Mouse (Mus musculus): ENCODE results near the gene Gm16223.

Gene Gm16223

DNA sequence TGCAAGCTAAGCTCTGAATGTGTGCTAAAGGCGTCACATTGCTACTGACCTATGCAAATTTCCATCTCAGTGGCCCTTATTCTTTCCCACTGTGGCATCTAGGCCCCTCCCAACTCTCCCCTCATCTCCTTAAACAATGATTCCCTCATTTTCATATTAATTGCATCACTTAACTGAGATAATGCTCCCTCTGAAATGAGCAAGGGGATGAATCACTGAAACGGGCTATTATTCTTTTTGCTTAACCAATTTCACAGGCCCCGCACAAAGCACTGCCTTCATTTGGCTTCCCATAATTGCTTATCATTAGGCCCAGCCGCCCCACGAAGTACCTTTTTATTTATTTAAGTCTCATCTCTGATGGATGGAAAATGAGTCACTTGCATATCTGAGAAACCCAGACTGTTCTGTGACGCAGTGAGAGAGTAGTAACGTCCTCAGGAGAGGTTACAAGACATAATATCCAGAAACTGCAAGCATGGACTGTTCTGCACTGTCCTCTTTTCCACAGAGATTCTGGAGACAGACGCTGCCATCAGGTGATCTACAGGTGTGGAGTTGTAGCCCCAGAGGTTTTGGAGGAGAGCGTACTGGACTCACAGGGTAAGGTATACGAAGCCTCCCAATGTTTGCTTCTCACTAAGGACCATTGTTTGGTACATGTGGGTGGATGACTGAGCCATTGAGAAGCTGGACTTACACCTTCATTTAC is at the start of gene Gm16223:
Gm16223 (plus strand) TSS at position 485 of the 712 bp plus-strand sequence.
- DNase-seq (ENCODE audit: low read depth): no peak

GRCm38 (mm10) chr5:42022029-42022428 is 45.7 kb upstream of the Gm16223 start:
- no peak for DNase-seq (ENCODE audit: low read depth)

DNA sequence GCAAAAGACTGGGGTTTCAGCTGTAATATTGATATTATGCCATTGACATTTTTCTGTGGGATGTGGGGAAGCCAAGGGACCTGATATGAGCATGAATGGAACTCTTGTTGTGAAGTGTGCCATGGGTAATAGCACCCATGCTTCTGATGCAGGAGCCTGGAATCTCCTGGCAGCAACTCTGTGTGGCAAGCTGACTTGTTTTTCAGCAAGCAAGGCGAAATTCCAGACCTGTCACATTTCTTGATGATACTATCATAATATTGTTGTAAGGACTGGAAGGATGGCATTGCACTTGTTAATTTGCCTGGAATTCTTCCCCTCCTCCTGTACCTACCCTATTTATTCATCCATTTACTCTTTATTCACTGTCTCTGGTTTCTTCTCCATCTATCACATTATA is 44.2 kb upstream of the Gm16223 start:
- DNase-seq (ENCODE audit: low read depth): no peak

GRCm38 (mm10) chr5:42036388-42037082 is 31.2 kb upstream of the Gm16223 start:
- DNase-seq (ENCODE audit: low read depth): no peak

GRCm38 (mm10) chr5:42054636-42055035 is 13.1 kb upstream of the Gm16223 start:
- no peak for DNase-seq (ENCODE audit: low read depth)

DNA sequence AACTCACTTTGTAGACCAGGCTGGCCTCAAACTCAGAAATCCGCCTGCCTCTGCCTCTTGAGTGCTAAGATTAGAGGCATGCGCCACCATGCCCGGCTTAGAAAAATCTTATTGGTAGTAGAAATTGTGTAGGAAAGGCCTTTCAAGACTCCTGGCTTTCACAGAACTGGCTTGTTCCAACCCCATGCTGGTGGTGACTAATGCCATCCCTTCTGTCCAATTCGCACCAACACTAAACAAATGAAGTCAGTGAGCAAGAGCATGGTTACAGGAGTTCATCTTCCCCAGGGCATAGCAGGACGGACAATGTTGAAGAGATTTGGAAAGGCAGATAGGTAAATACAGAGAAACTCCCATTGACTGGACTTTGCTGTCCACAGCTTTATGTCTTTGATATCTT is 12.6 kb upstream of the Gm16223 start:
- DNase-seq (ENCODE audit: low read depth): no peak

DNA sequence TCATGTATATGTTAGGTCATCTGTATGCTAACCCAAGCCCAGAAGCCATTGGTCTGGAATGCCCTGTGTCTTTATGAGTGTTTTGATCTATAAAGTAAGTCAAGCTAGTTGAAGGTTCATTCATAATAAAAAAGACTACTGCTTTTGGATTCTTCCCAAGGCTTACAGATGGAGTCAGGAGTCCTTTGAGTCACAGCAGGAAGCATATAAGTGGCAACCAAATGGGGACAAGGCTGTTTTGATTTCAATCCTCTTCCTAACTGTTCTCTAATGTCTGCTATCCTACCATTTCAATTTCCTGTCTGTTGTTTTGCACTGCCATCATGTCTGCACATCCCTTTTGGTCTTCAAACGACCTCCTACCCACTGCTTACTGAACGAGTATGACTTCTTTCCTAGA is 2.7 kb upstream of the Gm16223 start:
- DNase-seq (ENCODE audit: low read depth): no peak

GRCm38 (mm10) chr5:42067075-42067474 is 685 bp upstream of the Gm16223 start:
- no peak for DNase-seq (ENCODE audit: low read depth)

- no peak for DNase-seq (ENCODE audit: low read depth)
These were observed 424 bp downstream of the Gm16223 start for GRCm38 (mm10) chr5:42068188-42068579.

- DNase-seq (ENCODE audit: low read depth): no peak
These were observed 49.0 kb downstream of the Gm16223 start for GRCm38 (mm10) chr5:42116586-42117346.

DNA sequence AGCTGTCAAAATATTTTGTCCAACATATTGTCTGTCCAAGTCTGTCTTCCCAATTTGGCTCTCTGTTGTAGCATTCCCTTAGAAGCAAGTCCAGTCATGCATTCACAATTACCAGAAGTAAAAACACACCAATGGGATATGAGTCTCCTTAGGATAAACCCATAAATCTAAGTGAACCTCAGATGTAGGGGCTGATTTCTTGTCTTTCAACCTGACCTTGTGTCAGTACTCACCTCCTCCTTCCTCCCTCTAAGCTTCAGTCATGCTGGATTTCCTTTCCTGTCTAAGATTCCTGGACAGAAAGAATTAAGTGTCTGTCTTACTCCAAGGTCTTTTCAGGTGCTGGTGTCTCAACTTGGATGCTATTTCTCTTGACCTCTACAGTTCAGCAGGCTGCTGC is 57.8 kb downstream of the Gm16223 start:
- no peak for DNase-seq (ENCODE audit: low read depth)

DNA sequence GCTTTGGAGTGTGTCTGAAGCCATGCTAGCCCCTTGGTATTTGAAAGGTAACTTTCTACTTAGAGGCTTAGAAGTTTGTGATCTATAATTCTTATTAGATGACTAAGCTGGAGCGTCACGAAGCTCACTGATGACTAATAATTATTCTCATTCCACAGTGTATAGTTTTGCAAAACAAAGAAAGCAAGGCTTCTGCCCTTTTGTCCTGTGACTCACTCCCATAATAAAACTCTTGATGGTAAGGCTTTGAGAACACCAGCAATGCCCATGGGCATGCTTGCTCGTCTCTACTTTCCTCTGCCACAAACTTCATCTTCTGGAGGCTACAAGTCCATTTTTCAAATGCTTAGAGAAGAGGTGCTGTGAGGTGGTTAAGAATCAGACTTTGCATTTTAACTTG is 87.9 kb downstream of the Gm16223 start:
- no peak for DNase-seq (ENCODE audit: low read depth)

DNA sequence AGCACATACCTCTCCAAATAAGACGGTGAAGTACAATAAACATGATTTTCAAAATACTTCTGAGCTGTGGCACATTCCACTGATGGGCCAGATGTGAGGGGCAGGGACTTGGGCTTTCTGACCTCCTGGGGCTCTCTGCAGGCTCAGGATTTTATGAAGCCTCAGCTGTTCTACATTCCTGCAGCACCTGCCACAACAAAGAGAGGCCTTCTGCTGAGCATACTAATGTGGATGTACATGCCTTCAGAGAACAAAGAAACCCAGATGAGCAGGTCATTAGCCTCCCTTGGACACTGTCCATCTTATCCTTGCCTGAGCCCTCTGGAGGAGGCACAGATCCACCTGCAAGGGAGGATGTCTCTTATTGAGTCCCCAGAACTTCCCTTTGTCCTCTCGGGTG is 97.0 kb downstream of the Gm16223 start:
- DNase-seq (ENCODE audit: low read depth): no peak

GRCm38 (mm10) chr5:42166311-42166710 is 98.6 kb downstream of the Gm16223 start:
- no peak for DNase-seq (ENCODE audit: low read depth)

- no peak for DNase-seq (ENCODE audit: low read depth)
These were observed 100.3 kb downstream of the Gm16223 start for GRCm38 (mm10) chr5:42168071-42168470.

DNA sequence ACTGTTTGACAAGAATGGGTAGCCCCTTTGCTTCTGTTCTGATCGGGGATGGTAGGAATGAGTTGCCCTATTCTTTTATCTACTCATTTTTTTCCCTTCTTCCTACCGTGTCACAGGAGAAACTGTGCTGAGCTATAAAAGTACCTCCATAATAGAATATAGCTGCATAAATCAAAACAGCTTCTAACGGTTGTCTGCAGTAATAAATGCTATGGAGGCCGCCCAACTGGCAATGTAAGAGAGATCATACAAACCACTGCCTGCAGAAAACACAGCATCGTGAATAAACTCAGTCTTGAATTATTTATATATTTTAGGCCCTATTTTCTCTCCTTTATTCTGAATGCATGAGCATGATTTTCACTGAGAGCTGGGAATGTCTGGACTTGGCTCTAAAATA is 101.0 kb downstream of the Gm16223 start:
- DNase-seq (ENCODE audit: low read depth): no peak

- no peak for DNase-seq (ENCODE audit: low read depth)
These were observed 106.3 kb downstream of the Gm16223 start for GRCm38 (mm10) chr5:42174109-42174508.

DNA sequence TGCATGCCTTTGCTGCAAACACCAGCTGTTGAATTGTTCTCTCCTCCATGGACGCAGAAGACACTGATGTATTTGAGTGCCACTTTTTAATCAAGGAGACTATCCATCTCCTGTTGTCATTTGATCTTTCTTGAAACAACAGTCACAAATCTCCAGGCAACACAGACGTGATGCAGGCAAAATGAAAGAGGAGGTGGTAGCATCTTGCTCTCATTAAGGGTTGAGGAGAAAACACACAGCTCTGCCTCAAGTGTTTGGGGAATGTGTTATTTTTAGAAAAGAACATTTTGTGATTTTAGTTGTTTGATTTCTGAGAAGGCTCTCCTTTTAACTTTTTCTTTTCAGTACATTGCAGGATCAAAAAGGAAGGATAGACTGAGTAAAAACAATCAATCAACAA is 107.7 kb downstream of the Gm16223 start:
- no peak for DNase-seq (ENCODE audit: low read depth)

DNA sequence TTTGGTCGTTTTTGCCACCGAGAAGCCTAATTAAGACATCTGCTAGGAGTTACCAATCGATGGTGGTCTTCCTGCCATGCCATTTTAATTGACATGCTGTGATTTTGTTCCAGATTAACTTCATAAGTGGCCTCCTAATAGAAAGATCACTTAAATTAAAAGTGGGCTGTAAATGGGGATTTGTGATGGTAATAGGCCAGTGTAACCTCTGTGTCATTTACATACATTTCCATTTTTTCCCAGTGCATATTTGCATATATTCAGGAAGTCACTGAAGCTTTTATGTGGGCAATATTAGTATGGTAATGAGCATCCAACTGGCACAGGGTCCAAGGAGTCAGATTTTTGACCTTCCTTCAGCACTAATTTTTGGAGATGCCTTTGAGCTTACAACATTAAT is 130.7 kb downstream of the Gm16223 start:
- DNase-seq (ENCODE audit: low read depth): no peak

- no peak for DNase-seq (ENCODE audit: low read depth)
These were observed 139.8 kb downstream of the Gm16223 start for GRCm38 (mm10) chr5:42207456-42208122.

GRCm38 (mm10) chr5:42211554-42212338 is 144.0 kb downstream of the Gm16223 start:
- no peak for DNase-seq (ENCODE audit: low read depth)

DNA sequence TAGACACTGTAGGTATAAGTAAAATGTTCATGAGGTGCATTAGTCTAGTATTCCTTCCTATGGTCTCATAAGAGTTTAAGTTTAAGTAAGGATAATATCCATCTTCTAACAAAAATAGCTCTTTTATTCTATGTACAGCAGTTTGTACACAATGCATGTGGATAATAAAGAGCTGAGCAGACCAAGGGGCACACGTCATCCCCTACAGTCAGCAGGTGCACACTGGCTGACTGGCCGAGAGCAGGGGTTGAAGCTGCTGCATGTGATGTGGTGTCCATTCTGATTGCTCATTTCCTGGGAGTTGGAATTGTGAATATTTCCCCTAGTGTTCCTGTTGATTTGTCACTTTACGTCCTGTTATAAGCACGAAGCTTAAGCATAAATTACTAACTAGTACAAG is 144.6 kb downstream of the Gm16223 start:
- DNase-seq (ENCODE audit: low read depth): no peak
